Mouse (Mus musculus): Measurements from ENCODE around the gene Peg3. TPM values are rescaled to one million over a fixed set of nuclear protein-coding genes. Genes with fewer than 3 reads are reported as not detected.

The Peg3 gene
- polyA plus RNA-seq, 1 experiment from 2014 or later, result 111 TPM

GRCm38 (mm10) chr7:6759698-6760097 is 29.5 kb upstream of the Peg3 start:
- Histone ChIP-seq H3K4me3 (replicated peaks; ENCODE audit: low read length) (no peak overlapping the region), H3K36me3 (replicated peaks; ENCODE audit: control insufficient read depth, insufficient read depth) (no peaks in the 10 kb centered on the region), H3K4me1 (replicated peaks; ENCODE audit: control insufficient read depth, insufficient read depth, low read length) (no peaks in the 10 kb centered on the region), H3K27me3 (ENCODE audit: control insufficient read depth, insufficient read depth, low read length) (no peaks in the 10 kb centered on the region), H3K9ac (no peak overlapping the region), H3K4me2 (replicated peaks) (no peak overlapping the region), H3K9me3 (ENCODE audit: control insufficient read depth, low read length) (no peaks in the 10 kb centered on the region), H3K27ac (no peak overlapping the region)
- WGBS, result 60% methylated on average over 12 of the region's 12 CpGs
- ATAC-seq (ENCODE audit: low FRiP score), result no peak; the same call in 1 of the 2 replicates
- no peak for DNase-seq (ENCODE audit: low spot score)

GRCm38 (mm10) chr7:6756777-6757291 is 26.6 kb upstream of the Peg3 start:
- H3K4me3 ChIP-seq (replicated peaks; ENCODE audit: low read length), result no peak overlapping the region
- H3K9ac ChIP-seq, result no peak overlapping the region
- no peak overlapping the region for H3K4me2 ChIP-seq (replicated peaks)
- no peaks in the 10 kb centered on the region for H3K9me3 ChIP-seq (ENCODE audit: control insufficient read depth, low read length)
- H3K27me3 ChIP-seq (ENCODE audit: control insufficient read depth, insufficient read depth, low read length), result no peaks in the 10 kb centered on the region
- H3K36me3 ChIP-seq (replicated peaks; ENCODE audit: control insufficient read depth, insufficient read depth), result no peaks in the 10 kb centered on the region
- no peak for DNase-seq (ENCODE audit: low spot score)
- H3K27ac ChIP-seq, result no peak overlapping the region
- H3K4me1 ChIP-seq (replicated peaks; ENCODE audit: control insufficient read depth, insufficient read depth, low read length), result peaks cover 8% of the 10 kb centered on the region; the same call in 1 of the 2 replicates
- 86% methylated on average over 4 of the region's 4 CpGs for WGBS
- ATAC-seq (ENCODE audit: low FRiP score), result no peak

GRCm38 (mm10) chr7:6753440-6753839 is 23.2 kb upstream of the Peg3 start:
- Histone ChIP-seq H3K4me2 (replicated peaks) (no peak overlapping the region), H3K9ac (no peak overlapping the region), H3K9me3 (ENCODE audit: control insufficient read depth, low read length) (no peaks in the 10 kb centered on the region), H3K27me3 (ENCODE audit: control insufficient read depth, insufficient read depth, low read length) (no peaks in the 10 kb centered on the region), H3K27ac (0 out of 2 replicates have a peak overlapping the region, but pooled peaks have one; percentile 33), H3K4me1 (replicated peaks; ENCODE audit: control insufficient read depth, insufficient read depth, low read length) (peaks cover 11% of the 10 kb centered on the region; the same call in 1 of the 2 replicates), H3K36me3 (replicated peaks; ENCODE audit: control insufficient read depth, insufficient read depth) (no peaks in the 10 kb centered on the region), H3K4me3 (replicated peaks; ENCODE audit: low read length) (no peak overlapping the region)
- DNase-seq (ENCODE audit: low spot score), result no peak
- peak; percentile 67 for ATAC-seq (ENCODE audit: low FRiP score)
- 9% methylated on average over 4 of the region's 4 CpGs for WGBS

- Histone ChIP-seq H3K4me3 (replicated peaks; ENCODE audit: low read length) (no peak overlapping the region), H3K9ac (no peak overlapping the region), H3K36me3 (replicated peaks; ENCODE audit: control insufficient read depth, insufficient read depth) (no peaks in the 10 kb centered on the region), H3K27ac (no peak overlapping the region), H3K9me3 (ENCODE audit: control insufficient read depth, low read length) (no peaks in the 10 kb centered on the region), H3K4me1 (replicated peaks; ENCODE audit: control insufficient read depth, insufficient read depth, low read length) (peaks cover 11% of the 10 kb centered on the region; the same call in 1 of the 2 replicates), H3K27me3 (ENCODE audit: control insufficient read depth, insufficient read depth, low read length) (no peaks in the 10 kb centered on the region), H3K4me2 (replicated peaks) (no peak overlapping the region)
- DNase-seq (ENCODE audit: low spot score), result no peak
- 45% methylated on average over 7 of the region's 7 CpGs for WGBS
- no peak for ATAC-seq (ENCODE audit: low FRiP score)
Measured at GRCm38 (mm10) chr7:6749196-6749595, 19.0 kb upstream of the Peg3 start.

GRCm38 (mm10) chr7:6744281-6744904 is 14.2 kb upstream of the Peg3 start:
- no peak for DNase-seq (ENCODE audit: low spot score)
- no peaks in the 10 kb centered on the region for H3K27me3 ChIP-seq (ENCODE audit: control insufficient read depth, insufficient read depth, low read length)
- WGBS, result 82% methylated on average over 10 of the region's 10 CpGs
- no peak overlapping the region for H3K4me2 ChIP-seq (replicated peaks)
- H3K36me3 ChIP-seq (replicated peaks; ENCODE audit: control insufficient read depth, insufficient read depth), result no peaks in the 10 kb centered on the region
- H3K9me3 ChIP-seq (ENCODE audit: control insufficient read depth, low read length), result no peaks in the 10 kb centered on the region
- no peak for ATAC-seq (ENCODE audit: low FRiP score)
- H3K4me3 ChIP-seq (replicated peaks; ENCODE audit: low read length), result no peak overlapping the region
- no peak overlapping the region for H3K27ac ChIP-seq
- no peaks in the 10 kb centered on the region for H3K4me1 ChIP-seq (replicated peaks; ENCODE audit: control insufficient read depth, insufficient read depth, low read length)
- H3K9ac ChIP-seq, result no peak overlapping the region

GRCm38 (mm10) chr7:6736060-6736459 is 5.8 kb upstream of the Peg3 start:
- peak overlapping the region; percentile 19; the same call in 1 of the 2 replicates for H3K4me2 ChIP-seq (replicated peaks)
- H3K9me3 ChIP-seq (ENCODE audit: control insufficient read depth, low read length), result 0 out of 2 replicates have a peak, but pooled peaks cover 3% of the 10 kb centered on the region
- no peaks in the 10 kb centered on the region for H3K27me3 ChIP-seq (ENCODE audit: control insufficient read depth, insufficient read depth, low read length)
- no peak for DNase-seq (ENCODE audit: low spot score)
- no peak overlapping the region for H3K4me3 ChIP-seq (replicated peaks; ENCODE audit: low read length)
- 83% methylated on average over 1 of the region's 1 CpGs for WGBS
- 0 out of 2 replicates have a peak, but pooled peaks cover 4% of the 10 kb centered on the region for H3K4me1 ChIP-seq (replicated peaks; ENCODE audit: control insufficient read depth, insufficient read depth, low read length)
- H3K27ac ChIP-seq, result no peak overlapping the region
- no peak for ATAC-seq (ENCODE audit: low FRiP score)
- H3K9ac ChIP-seq, result no peak overlapping the region
- H3K36me3 ChIP-seq (replicated peaks; ENCODE audit: control insufficient read depth, insufficient read depth), result no peaks in the 10 kb centered on the region

GRCm38 (mm10) chr7:6731930-6732329 is 1.7 kb upstream of the Peg3 start:
- Histone ChIP-seq H3K27me3 (ENCODE audit: control insufficient read depth, insufficient read depth, low read length) (no peaks in the 10 kb centered on the region), H3K4me2 (replicated peaks) (peak overlapping the region; percentile 42), H3K9me3 (ENCODE audit: control insufficient read depth, low read length) (peaks cover 39% of the 10 kb centered on the region), H3K36me3 (replicated peaks; ENCODE audit: control insufficient read depth, insufficient read depth) (no peaks in the 10 kb centered on the region), H3K27ac (peak overlapping the region; percentile 63), H3K4me3 (replicated peaks; ENCODE audit: low read length) (peak overlapping the region; percentile 61), H3K9ac (peak overlapping the region; percentile 51), H3K4me1 (replicated peaks; ENCODE audit: control insufficient read depth, insufficient read depth, low read length) (0 out of 2 replicates have a peak, but pooled peaks cover 4% of the 10 kb centered on the region)
- 51% methylated on average over 4 of the region's 4 CpGs for WGBS
- no peak for DNase-seq (ENCODE audit: low spot score)
- no peak for ATAC-seq (ENCODE audit: low FRiP score)

GRCm38 (mm10) chr7:6731373-6731772 is 1.1 kb upstream of the Peg3 start:
- no peaks in the 10 kb centered on the region for H3K27me3 ChIP-seq (ENCODE audit: control insufficient read depth, insufficient read depth, low read length)
- WGBS, result 51% methylated on average over 3 of the region's 3 CpGs
- peak overlapping the region; percentile 61 for H3K4me3 ChIP-seq (replicated peaks; ENCODE audit: low read length)
- H3K9me3 ChIP-seq (ENCODE audit: control insufficient read depth, low read length), result peaks cover 40% of the 10 kb centered on the region
- H3K4me2 ChIP-seq (replicated peaks), result peak overlapping the region; percentile 42
- no peak for DNase-seq (ENCODE audit: low spot score)
- ATAC-seq (ENCODE audit: low FRiP score), result no peak
- no peaks in the 10 kb centered on the region for H3K36me3 ChIP-seq (replicated peaks; ENCODE audit: control insufficient read depth, insufficient read depth)
- H3K4me1 ChIP-seq (replicated peaks; ENCODE audit: control insufficient read depth, insufficient read depth, low read length), result 0 out of 2 replicates have a peak, but pooled peaks cover 4% of the 10 kb centered on the region
- H3K9ac ChIP-seq, result peak overlapping the region; percentile 51
- peak overlapping the region; percentile 63 for H3K27ac ChIP-seq

- no peak for ATAC-seq (ENCODE audit: low FRiP score)
- H3K36me3 ChIP-seq (replicated peaks; ENCODE audit: control insufficient read depth, insufficient read depth), result 0 out of 2 replicates have a peak, but pooled peaks cover 5% of the 10 kb centered on the region
- peak; percentile 49 for DNase-seq (ENCODE audit: low spot score)
- peaks cover 40% of the 10 kb centered on the region for H3K9me3 ChIP-seq (ENCODE audit: control insufficient read depth, low read length)
- H3K4me3 ChIP-seq (replicated peaks; ENCODE audit: low read length), result peak overlapping the region; percentile 61
- peak overlapping the region; percentile 42 for H3K4me2 ChIP-seq (replicated peaks)
- WGBS, result 50% methylated on average over 15 of the region's 15 CpGs
- no peaks in the 10 kb centered on the region for H3K27me3 ChIP-seq (ENCODE audit: control insufficient read depth, insufficient read depth, low read length)
- H3K4me1 ChIP-seq (replicated peaks; ENCODE audit: control insufficient read depth, insufficient read depth, low read length), result 0 out of 2 replicates have a peak, but pooled peaks cover 4% of the 10 kb centered on the region
- H3K9ac ChIP-seq, result peak overlapping the region; percentile 51
- peak overlapping the region; percentile 63 for H3K27ac ChIP-seq
Measured at GRCm38 (mm10) chr7:6730801-6731200, 570 bp upstream of the Peg3 start.
